Mouse (Mus musculus) cerebellum, postnatal 36 days (tissue): ENCODE measurements around the gene Cntrob.

ENCODE experiments used
- DNase-seq, 2 experiments: peaks; one replicate each; pipeline ENCODE4 v3.0.0; 2021 to 2022; ENCODE audit warnings: mixed read lengths in 2 of 2

The Cntrob gene

GRCm38 (mm10) chr11:69323667-69324111, at the start of gene Cntrob, which contains the start of gene Trappc1:
Cntrob (minus strand) TSS chr11:69323775.
Trappc1 (plus strand) TSS chr11:69323980.
- DNase-seq = peak; percentile 98 to 99

DNA sequence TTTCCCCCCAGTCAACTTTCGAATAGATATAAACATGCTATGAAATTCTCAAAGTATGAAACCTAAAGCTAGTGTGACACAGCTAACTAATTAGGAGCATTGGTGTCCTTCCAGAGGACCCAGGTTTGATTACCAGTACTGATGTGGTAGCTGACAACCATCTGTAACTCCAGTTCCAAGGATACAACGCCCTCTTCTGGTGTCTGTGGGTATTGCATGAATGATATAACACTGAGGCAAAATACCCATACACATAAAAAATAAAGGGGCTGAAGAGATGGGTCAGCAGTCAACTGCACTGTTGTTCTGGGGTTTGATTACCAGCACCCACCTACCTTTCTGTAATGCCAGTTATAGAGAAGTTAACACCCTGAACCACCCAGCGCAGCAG, 49.2 kb upstream of the Cntrob start:
- peak in 1 of 2 experiments; percentile 22 for DNase-seq

DNA sequence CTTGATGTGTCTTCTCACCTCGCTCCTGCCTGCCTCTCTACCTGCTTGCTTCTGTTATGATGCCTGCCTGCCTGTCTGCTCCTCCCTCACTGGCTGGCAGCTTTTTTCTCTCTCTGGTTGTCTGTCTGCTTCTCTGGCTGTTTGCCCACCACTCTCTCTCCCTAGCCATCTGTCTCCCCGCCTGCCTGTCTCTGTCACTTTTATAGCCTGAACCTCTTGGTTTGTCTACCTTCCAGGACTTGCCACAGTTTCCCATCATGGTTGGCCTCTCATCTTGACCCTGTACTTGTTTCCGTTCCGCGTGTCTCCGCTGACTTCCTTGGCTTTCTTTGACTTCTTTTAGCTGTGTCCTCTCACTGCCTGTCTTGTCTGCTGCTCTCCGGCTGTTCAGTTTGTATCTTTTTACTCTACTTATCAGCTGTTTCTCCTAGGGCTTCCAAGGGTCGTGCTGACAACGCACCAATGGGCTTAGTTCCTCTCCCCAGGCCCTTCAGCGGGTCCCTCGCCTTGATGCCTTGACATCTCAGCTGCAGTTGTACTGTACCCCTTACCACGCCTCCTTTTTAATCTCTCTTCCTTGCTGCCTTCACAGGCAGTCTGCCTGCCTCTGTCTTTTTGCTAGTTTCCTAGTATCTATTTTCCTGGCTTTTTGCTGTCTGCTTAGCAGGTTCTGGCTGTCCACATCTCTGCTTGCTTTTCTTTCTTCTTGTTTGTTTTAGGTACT, 48.6 kb upstream of the Cntrob start:
- peak; percentile 87 to 92 for DNase-seq

DNA sequence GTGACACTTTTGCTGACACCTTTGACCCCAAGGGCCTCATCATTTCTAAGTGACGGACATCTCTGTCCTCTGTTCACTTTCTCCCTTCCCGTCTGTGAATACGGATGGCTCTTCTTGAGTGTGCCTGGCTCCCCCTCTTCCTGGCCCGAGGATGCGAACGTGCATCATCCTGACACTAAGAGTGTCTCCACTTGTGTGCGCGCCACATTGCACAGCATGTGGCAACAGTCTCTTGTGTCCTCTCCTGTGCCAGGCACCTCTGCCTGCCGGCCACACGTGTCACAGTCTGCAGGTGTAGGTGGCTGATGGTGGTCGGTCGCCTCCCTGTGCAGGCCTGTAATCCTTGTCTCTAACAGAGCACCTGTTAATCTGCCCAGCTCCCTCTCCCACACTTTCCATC, 48.0 kb upstream of the Cntrob start:
- no peak for DNase-seq

DNA sequence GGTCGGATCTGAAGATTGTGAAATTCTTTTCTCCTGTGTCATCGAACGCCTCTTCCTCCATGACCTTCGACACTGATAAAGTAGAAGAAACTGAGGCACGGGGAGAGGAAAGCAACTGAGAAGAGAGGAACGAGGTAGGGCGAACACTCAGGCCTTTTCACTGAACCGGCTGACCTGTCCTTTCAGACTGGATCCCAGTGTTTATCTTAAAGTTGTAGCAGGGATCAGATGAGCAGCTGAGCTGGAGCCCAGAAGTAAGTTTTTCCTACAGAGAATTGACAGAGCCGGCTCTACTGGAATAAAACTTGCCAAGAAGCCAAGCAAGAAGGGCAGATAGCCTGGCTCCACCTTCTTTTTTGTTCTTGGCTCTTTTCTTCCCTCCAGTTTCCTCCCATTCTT, 47.2 kb upstream of the Cntrob start:
- DNase-seq = no peak

DNA sequence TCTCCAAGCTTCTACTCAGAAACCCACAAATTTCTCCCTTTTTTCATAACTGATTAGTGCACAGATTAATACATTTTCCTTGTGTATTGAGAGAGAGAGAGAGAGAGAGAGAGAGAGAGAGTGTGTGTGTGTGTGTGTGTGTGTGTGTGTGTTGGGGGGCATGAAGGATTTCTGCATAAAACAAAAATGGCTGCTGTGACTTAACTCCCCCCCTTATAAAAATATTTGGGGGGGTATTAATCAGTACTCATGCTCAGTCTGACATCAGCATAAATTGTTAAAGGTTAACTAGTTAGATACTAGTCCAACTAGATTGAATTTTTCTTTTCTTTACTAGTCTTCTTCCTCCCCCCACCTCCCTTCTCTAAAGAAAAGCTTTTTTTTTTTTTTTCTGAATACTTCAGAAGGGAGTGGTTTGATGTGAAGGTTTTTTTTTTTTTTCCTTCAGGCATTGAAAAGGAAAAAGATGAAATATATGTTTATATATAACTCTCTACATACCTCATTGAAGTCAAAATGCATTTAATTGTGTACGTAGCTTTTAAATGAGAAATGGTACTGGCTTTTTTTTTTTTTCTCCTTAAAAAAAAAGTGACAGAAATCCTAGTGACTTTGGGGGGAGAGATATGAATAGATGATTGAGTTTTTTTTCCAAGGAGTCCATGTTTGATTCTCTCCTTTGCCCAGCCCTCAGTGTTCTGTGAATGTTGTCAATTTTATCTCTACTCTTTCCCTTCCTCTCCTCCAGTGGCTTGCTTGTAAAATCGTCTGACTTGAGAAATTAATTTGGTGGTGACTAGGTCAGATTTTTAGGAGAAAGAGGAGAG, 46.6 kb upstream of the Cntrob start:
- no peak for DNase-seq

- no peak for DNase-seq
Observed at GRCm38 (mm10) chr11:69369215-69369989, 45.8 kb upstream of the Cntrob start, which contains the start of gene Chd3. Chd3 (minus strand) TSS chr11:69369406.

DNA sequence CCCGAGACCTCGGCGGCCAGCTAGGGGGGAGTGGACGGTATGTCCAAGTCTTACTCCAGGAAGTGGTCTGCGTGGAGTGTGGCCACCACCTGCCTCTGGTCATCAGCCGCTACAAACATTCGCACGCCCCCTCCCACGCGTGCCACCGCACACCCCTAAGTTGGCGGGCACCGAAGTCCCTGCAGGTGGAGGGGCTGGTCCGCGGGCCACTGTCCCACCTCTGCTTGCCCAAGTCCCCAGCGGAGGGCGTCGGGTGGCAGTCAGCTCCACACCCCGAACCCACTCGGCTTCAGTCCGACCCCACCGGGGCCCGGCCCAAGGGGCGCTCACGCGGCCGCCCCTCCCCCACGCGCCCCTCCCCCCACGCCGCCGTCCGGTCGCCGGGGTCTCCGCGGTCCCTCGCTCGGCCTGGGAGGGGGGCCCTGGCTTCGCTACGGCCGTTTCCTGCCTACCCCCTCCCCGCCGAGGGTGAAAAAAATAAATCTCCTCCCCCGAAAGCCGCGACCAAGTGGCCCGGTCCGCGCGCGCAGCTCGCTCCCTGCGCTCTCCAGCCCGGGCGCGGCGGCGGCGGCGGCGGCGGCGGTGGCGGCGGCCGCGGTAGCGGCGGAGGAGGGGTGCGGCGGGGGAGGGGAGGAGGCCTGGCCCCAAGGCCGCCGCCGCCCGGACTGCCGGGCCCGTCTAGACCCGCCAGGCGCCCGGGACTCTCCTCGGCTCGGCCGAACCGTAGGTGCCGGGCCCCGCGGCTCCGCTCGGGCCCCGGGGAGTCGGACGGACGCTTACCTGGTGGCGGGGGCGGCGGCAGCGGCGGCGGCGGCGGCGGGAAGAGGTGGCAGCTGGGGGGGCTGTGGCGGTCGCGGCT, 45.0 kb upstream of the Cntrob start:
- peak; percentile 38 to 54 for DNase-seq

DNA sequence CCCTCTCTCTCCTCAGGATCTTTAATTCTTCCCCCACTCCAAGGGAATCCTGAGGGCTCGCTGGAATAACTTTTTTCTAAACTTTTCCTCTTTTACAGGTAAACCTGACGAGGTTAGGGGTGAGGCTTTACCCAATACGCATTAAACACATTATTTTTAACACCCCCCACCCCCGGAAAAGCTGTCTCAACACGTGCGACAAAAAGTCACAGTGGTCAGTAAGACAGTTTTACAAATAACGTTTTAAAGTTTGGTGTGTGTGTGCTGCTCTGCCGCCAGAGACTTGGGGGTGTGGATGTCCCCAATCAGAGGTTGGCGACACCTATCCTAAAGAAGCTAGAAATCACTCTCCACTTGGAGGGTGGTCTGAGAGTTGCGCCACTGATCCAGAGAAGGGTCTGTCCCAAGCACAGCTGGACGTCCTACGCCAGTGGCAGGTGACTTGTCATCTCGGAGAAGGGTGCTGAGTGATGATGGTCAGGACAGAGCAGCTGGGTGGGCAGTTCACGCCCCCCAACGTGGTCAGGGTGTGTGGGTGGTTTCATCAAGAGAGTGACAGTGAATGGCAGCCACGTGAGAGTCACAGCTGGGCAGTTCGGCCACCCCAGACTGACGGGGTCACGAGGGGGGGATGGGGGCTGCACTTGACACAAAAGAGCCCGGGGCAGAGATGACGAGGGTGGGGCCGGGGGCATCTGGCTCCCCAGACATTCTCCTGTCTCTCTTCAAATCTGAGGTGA, 44.2 kb upstream of the Cntrob start:
- no peak for DNase-seq

- no peak for DNase-seq
Observed at GRCm38 (mm10) chr11:69366855-69367615, 43.5 kb upstream of the Cntrob start.

- peak; percentile 72 to 80 for DNase-seq
Observed at GRCm38 (mm10) chr11:69366157-69366854, 42.7 kb upstream of the Cntrob start.

- no peak for DNase-seq
Observed at GRCm38 (mm10) chr11:69365722-69366121, 42.1 kb upstream of the Cntrob start.

DNA sequence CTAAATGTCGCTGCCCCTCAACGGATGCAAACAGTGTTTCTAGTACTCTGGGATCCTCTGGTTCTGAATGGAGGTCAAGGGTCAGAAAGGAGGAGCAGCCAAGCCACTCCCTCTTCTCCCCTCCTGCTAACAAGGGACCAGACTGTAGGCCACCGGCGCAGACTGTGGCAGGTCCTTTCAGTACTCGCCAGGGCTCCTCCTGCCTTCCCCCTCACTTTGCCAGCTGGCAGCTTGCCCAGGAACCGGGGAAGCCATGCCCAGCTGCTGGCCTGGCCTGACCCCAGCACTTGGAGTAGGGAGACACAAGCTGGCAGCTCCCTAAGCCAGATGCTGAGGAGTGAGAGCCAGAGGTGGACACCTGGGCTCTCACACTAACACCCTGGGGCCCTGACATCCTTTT, 41.3 kb upstream of the Cntrob start:
- peak; percentile 82 to 89 for DNase-seq

- no peak for DNase-seq
Observed at GRCm38 (mm10) chr11:69364376-69364775, 40.8 kb upstream of the Cntrob start.

GRCm38 (mm10) chr11:69362479-69362878, 38.9 kb upstream of the Cntrob start:
- no peak for DNase-seq

DNA sequence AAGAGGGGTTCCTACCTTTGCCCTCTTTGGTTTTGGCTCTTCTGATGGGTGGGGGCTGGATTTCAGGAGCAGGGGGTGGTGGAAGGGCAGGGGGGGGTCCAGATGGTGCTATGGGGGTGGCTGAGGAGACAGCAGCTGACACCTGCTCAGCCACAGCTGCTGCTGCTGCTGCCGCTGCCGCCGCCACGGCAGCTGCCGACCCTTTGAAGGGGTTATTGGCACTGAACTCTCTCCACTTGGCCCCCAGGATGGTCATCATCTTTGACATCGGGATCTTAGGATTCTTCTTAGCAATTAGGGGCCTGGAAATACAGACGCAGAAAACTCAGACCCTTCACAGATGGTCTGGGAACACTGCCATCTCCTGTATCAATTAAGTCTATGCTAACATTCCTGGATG, 38.4 kb upstream of the Cntrob start:
- no peak for DNase-seq

- DNase-seq = no peak
Observed at GRCm38 (mm10) chr11:69357690-69358089, 34.1 kb upstream of the Cntrob start.

DNA sequence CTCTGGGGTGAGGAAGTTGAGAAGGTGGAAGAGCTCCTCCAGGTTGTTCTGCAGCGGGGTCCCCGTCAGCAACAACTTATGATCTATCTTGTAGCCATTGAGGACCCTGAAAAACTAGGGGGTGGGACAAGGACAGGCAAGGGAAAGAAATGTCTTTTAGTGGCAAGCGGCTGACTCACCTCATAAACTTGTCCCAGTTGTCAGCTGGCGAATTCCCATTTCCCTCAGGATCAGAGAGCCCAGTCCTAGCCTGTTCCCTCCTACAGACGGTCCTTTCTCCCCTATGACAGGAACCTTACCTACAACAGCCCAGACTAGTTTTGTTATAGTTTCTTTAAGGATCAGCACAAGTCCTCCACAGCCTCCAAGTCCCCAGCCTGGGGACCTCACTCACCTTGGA, 33.0 kb upstream of the Cntrob start:
- DNase-seq = no peak

DNA sequence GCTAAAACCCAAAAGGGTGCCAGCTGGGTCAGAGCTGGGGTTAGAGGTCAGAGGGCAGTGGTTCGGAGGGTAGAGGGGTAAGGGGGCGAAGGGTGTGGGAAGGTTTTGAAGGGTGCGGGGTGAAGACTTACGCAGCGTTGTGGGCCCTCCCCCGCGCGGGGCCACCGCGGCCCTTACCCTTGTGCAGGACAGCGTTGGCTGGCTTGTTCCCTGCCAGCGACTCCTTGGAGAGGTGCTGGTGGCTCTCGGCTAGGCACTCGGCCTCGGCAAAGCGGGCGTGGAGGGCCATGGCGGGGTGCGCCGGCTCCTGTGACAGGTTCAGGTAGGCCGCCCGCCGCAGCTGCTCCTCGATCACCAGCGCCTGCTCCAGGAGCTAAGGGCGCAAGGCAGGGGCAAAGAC, 22.9 kb upstream of the Cntrob start:
- no peak for DNase-seq
